Mouse (Mus musculus) layer of hippocampus, adult 9-10 months (tissue): ENCODE data around the gene Gm45808.
A peak's percentile ranks its signal among the peaks of the same experiment; 100 is the strongest.
"Not testable (repeated sequence)": the region's sequence is repeated elsewhere in the genome, so short reads cannot be mapped to it uniquely, and the experiment has no call there.

Source experiments
- DNase-seq: peaks from one replicate; pipeline ENCODE4 v3.0.0; 2022; ENCODE audit warnings: low spot score

Gene Gm45808

DNA sequence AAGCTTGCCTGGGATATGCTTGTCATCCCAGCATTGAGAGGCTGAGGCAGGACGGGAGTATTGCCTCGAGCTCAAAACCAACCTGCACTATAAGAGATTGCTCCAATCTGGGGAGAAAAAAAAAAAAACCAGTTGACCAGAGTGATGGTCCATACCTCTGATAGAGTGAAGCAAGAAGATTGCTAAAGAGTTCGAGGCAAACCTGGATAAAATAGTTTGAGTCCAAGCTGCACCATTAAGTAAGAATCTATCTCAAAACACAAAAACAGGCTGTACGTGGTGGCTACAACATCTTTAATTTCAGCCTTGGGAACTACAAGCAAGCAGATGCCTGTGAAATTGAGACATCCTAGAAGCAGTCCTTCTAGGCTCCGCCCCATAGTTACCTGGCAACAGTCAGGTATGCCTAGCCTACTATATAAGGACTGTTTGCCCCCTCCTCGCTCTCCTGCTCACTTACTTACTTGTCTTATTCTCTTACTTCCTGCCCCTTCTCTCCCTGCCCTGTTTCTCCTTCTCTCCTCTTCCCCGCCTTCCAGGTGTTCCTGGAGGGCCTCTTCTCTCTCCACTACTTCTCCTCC, 19.4 kb downstream of the Gm45808 start:
- DNase-seq: no peak

DNA sequence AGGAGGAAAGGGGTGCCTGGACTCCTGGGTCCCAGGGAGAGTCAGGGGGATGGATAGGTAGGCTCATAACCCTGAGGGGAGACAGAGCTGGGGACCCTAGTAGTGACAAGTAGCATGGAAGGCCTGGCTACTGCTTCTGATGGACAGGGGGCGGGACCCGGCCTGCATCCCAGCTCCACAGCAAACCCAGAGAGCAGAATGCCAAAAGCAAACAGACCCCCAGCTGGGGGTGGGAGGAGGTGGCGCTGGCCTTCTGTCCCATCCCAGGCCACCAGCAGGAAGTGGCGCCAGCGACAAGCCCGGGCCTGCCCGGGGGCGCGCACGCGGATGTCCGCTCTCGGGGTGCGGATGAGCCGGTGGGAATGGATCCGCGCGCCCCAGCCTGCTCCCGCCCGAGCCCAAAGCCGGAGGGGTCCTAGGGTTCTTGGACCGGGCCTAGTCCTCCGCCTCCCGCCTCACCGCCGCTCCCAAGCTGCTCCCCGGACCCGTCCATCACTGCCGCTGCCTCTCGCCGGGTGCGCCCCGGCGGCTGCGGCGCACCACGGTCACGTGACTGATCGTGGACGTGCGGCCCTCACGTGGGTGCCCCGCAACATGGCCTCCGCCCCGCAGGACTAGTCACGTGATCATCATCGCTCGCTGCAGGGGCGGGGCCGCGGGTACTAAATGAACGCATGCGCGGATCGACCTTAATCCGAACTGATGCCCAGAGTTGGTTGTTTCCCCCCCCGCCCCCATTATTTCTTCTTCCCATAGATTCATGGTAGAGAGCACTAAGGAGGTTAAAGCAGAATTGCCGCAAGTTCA, 20.1 kb downstream of the Gm45808 start, which contains the start of gene Bax:
Gene Bax, minus strand, starts transcription at position 616 of the 807 bp plus-strand sequence.
- peak; percentile 90 for DNase-seq

GRCm38 (mm10) chr7:45465549-45465948, 21.1 kb downstream of the Gm45808 start:
- DNase-seq: no peak

DNA sequence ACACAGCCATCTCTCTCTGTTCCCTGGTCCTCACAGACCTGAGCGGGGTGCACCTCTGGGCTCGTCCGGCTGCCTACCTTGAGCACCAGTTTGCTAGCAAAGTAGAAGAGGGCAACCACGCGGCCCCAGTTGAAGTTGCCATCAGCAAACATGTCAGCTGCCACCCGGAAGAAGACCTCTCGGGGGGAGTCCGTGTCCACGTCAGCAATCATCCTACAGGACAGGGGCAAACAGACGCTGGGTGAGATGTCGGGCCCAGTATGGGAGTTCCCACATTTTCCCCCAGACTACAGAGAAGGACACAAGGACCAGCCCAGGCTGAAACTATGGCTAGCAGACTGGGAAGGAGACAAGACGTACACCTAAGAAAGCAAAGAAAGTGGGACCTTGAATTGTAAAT, 21.5 kb downstream of the Gm45808 start:
- no peak for DNase-seq

GRCm38 (mm10) chr7:45463987-45464778, 22.4 kb downstream of the Gm45808 start:
- DNase-seq: no peak

DNA sequence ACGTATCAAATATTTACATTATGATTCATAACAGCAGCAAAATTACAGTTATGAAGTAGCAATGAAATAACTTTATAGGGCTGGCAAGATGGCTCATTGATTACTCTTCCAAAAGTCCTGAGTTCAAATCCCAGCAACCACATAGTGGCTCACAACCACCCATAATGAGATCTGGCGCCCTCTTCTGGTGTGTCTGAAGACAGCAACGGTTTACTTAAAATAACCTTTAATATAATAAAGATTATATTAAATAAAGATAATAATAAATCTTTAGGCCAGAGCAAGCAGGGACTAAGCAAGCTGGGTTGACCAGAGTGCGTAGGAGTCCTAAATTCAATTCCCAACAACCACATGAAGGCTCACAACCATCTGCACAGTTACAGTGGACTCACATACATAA, 23.7 kb downstream of the Gm45808 start:
- DNase-seq: not testable (repeated sequence)

DNA sequence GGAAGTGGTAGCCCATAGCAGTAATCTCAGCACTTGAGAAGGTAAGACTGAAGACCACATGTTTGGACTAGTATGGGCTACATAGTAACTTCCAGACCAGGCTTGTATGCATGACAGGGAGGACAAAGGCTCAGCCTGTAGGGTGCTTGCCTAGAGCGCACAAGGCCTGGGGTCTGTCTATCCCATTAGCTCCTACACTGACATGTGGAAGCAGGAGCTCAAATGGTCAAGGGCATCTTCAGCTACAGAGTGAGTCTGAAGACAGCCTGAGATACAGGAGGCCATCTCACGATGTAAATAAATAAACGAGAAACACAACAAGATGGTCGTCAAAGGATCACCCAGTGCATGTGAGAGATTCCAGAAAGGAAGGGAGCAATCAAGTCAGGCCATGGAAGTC, 24.3 kb downstream of the Gm45808 start:
- no peak for DNase-seq

DNA sequence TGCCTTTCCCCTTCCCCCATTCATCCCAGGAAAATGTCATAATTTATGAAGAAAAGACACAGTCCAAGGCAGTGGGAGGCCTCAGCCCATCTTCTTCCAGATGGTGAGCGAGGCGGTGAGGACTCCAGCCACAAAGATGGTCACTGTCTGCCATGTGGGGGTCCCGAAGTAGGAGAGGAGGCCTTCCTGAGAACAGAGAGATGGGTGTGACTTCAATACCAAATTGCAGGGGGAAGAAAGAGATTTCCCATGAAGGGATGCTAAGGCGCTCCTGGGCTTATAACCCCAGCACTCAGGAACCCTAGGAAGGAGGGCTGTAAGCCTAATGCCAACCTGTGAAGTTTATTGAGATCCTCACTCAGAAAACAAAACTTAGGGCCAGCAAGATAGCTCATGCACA, 24.8 kb downstream of the Gm45808 start:
- no peak for DNase-seq

DNA sequence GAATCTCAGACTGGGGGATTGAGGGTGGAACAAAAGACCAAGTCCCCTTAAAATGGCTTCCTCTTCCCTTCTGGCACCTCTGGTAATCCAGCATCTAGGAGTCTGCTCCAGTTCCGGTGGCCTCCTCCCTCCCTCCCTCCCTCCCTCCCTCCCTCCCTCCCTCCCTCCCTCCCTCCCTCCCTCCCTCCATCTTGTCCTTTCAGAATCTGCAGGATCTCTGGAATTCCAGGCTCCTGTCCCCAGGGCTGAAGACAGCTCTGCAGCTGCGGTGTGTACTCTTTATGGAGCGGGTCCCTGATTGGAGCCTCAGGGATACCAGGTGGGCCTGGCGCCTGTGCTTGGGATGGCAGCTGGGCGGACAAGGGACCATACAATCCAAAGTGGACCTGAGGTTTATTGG, 25.3 kb downstream of the Gm45808 start:
- no peak for DNase-seq

DNA sequence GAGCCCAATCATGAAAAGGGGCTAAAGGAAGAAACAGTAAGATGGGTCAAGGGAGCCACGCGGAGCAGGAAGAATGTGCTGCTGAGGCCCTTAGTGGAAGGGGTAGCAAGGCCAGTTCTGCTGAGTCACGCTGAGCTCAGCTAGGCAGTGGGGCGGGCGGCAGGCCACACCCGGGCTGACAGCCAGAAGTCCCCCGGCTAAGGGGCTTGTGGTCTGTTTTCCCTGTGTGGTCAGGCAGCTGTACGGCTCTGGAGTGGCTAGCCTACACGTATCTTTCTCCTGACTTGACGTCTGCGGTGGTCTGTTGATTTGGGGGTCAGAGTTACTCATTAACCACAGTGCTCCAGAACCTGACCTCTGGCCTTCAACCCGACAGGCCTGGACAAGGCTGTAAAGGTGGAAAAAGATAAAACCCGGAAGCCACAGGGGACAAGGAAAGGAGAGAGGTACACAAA, 25.7 kb downstream of the Gm45808 start:
- DNase-seq: no peak

GRCm38 (mm10) chr7:45460377-45460776, 26.2 kb downstream of the Gm45808 start:
- DNase-seq: no peak

- DNase-seq: peak; percentile 95
These were observed 27.0 kb downstream of the Gm45808 start, which contains the start of gene Ftl1 for GRCm38 (mm10) chr7:45459564-45460140. Gene Ftl1, minus strand, starts transcription at chr7:45459884.

- no peak for DNase-seq
These were observed 27.7 kb downstream of the Gm45808 start for GRCm38 (mm10) chr7:45458748-45459563.

DNA sequence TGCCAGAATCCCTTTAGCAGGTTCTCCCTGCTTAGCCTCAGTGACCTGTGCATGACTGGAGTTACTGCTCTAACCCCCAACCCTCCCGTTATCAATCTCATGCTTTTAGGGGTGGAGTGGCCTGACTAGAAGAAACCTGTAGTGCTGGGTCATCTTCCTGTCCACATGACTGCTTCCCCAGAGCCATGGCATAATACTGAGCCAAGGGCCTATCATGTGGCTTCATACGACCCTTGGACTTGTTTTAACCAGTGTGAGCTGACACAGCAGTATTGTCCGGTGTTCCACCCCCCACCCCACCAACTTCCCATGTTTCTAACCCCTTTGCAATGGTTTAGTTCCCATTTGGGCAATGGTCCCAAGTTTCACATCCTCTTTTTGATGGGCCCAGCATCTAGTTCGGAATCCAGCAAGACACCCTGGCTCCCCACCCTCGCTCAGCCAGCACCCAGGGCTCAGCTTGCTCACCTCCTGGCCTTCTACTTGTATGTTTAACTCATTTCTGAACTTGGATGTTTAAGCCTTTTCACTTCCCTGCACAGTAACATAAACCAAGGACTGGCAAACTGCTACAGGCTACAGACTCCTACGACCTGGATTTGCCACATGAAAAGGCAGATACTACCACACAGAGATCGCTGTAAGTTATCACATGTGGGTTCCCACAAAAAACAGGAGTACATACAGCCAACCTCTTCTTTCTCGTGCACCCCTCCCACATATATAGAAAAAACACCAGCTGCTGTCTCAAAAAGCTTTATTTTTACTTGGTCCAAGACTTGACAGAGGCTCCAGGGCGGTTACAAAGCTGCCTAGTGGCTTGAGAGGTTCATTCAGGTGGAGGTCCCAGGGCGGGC, 29.2 kb downstream of the Gm45808 start:
- DNase-seq: no peak

- no peak for DNase-seq
These were observed 29.8 kb downstream of the Gm45808 start for GRCm38 (mm10) chr7:45456721-45457203.

- DNase-seq: no peak
These were observed 30.5 kb downstream of the Gm45808 start for GRCm38 (mm10) chr7:45455932-45456696.

- no peak for DNase-seq
These were observed 31.6 kb downstream of the Gm45808 start for GRCm38 (mm10) chr7:45454971-45455370.

- peak; percentile 86 for DNase-seq
These were observed 35.1 kb downstream of the Gm45808 start for GRCm38 (mm10) chr7:45451344-45451982.

DNA sequence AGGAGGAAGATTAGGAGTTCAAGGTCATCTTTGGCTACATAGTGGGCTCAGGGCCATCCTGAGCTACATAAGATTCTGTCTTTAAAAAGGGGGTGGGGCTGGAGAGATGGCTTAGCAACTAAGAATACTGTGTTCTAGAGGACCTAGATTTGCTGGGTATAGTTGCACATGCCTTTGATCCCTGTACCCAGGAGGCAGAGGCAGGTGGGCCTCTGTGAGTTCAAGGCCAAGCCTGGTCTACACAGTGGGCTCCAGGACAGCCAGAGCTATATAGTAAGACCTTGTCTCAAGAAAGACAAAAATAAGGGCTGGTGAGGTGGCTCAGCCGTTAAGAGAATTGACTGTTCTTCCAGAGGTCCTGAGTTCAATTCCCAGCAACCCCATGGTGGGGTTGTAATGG, 36.6 kb downstream of the Gm45808 start:
- DNase-seq: no peak
